Mouse (Mus musculus): ENCODE results near the gene Gm4553.
"Not testable (repeated sequence)": the region's sequence is repeated elsewhere in the genome, so short reads cannot be mapped to it uniquely, and the experiment has no call there.

Gm4553 gene

DNA sequence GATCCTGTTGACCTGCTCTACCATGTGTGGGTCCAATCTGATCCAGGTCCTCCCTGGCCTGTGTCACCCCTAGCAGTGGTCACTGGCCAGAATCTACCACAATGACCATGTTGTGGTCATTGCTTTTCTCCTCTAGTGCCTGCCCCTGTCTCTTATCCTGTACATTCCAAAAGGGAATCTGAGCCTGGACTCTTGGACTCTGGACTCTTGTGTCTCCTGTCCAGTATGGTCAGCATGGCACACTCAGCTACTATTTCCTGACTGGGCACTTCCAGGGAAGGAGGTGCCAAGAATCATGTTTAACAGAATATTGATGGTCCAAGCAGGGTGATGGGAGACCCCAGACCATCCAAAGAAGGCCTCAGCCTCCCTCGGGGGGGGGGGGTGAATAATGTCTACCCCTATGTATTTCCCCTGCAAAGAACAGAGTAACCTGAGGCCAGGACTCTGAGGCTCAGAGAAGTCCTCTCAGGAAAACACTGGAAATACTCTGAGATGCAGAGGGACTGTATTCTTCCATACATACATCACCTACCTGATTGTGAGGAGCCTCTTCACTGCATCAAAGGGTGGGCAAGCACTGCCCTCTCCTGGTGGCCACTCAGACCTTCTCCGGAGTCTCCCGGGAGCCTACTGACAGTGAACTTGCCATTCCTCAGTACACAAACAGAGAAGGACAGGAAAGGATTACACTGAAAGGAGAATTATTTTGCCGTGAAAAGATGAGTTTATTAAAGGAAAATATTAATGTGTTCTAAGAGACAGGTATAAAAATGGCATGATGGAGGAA is 31.1 kb downstream of the Gm4553 start:
- no peak for DNase-seq (ENCODE audit: low spot score)

DNA sequence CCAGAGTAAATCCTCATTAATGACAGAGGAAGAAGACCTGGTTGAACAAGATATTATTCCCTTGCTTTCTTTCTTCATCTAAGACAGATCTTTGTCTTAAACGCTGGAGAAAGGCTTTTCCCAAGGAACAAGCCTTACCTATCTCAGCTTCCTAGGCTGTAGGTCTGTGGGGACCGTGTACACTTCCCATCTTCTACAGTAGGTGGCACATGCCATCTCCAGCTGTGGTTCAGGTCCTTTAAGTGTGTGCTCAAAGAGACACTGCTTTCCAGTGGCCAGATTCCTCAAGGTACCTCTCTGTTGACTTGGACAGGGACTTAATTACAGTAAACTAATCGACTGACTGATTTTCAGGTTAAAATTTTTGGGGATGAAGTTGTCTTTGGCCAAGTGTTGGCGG is 36.7 kb downstream of the Gm4553 start:
- DNase-seq (ENCODE audit: low spot score) = no peak

- not testable (repeated sequence) for DNase-seq (ENCODE audit: low spot score)
These were observed 44.9 kb downstream of the Gm4553 start, which contains the start of gene Gm45618 for GRCm38 (mm10) chr7:142120629-142121028. Gm45618 (minus strand) TSS chr7:142120729.

- no peak for DNase-seq (ENCODE audit: low spot score)
These were observed 45.9 kb downstream of the Gm4553 start for GRCm38 (mm10) chr7:142119632-142120031.

All from spleen, adult 12 weeks (tissue).